Mouse (Mus musculus) embryo, embryonic 10.5 days (tissue): ENCODE data around the gene Fads3.

Experiments used
- DNase-seq: peaks from one replicate; pipeline ENCODE4 v3.0.0-alpha.2; 2015; ENCODE audit warnings: low spot score

The Fads3 gene

GRCm38 (mm10) chr19:10021981-10022380, 19.4 kb upstream of the Fads3 start:
- no peak for DNase-seq

DNA sequence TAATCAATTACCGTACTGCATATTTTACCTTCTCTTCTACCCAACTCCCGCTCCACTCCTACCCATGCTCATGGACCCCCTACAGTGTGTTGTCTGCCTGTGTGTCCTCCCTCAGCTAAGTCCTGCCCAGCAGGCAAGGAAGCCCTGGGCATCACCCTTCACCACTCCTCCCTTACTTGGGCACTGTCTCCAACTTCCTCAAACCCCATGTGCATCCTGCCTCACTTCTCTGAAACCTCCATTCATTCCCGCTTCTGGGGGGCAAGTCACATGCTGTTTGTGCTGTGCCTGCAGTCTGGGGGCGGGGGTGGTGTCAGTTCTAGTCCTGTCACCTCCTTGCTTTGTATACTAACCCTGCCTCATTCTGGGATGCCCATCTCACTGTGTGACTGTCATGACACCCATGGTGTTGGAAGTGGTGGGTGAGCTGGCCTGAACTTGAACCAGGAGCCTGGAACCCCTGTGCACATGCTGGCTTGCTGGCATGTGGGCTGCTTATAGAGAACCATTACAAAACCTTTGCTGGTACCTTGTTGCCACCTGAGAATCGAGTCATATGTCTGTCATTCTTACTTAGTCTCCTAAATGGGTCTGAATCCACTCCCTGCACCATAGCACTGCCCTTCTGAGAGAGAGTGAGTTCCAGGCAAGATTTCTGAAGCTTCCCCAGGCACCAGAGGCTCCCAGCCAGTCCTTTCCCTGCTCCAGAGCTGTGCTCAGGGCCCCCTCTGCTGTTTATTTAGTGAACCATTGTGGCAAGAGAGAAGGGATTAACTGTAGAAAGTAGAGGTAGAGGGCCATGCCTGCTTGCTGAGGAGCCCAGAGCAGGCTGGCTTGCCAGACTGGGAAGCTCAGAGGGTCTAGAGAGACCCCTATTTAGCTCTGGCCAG, 18.7 kb upstream of the Fads3 start:
- peak; percentile 65 for DNase-seq

DNA sequence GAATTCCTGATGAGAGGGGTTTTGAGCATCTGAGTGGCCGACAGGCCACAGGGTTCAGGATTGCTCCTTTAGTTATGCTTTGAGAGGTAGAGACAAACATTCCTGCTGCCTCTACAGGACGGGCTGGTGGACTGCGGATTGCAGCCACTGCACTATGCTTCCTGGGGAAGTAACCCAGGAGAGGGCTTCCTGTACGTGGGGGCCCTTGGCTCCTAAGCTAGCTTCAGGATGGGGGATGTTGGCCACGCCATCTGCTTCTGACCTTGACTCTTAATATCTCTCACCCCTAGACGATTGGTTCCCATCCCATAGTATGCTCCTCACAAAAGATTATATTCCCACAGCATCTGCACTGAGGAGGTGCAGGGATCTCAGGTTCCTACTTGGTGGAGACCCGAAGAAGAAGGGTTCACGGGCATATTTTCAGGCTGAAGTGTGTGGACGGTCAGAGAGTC, 18.0 kb upstream of the Fads3 start:
- no peak for DNase-seq

DNA sequence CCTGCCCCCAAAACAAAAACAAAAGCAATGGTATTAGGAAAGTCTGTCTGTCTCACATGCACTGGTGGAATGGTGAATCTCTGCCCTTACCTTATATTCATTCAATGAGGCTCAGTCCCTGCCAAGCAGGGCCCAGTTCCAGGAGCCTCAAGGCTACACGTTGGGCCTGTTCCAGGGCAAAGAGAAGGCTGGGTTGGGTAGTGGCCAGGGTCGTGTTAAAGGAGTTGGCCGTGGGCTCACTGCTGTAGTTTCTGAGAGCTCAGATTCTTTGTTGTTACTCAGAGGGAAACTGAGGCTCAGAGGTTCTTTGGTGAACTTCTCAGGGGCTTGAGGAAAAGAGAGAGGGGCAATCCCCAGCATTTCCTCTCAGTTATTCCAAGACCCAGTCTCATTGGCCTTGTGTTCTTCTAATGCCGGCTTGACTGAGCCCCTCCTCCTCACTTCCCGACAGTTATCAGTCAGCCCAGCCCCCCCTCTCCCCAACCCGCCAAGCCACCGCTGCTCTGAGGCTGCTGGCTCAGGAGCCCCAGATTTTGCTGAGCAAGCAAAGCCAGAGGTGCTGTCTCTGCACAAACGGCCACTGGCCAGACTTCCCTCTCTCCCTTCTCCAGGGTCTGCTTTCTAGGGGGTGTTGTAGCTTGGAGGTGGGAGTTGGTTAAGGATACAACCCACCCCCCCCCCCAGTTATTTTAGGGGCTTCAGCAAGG, 16.0 kb upstream of the Fads3 start:
- peak; percentile 63 for DNase-seq

- no peak for DNase-seq
Observed at GRCm38 (mm10) chr19:10029746-10030145, 11.6 kb upstream of the Fads3 start.

DNA sequence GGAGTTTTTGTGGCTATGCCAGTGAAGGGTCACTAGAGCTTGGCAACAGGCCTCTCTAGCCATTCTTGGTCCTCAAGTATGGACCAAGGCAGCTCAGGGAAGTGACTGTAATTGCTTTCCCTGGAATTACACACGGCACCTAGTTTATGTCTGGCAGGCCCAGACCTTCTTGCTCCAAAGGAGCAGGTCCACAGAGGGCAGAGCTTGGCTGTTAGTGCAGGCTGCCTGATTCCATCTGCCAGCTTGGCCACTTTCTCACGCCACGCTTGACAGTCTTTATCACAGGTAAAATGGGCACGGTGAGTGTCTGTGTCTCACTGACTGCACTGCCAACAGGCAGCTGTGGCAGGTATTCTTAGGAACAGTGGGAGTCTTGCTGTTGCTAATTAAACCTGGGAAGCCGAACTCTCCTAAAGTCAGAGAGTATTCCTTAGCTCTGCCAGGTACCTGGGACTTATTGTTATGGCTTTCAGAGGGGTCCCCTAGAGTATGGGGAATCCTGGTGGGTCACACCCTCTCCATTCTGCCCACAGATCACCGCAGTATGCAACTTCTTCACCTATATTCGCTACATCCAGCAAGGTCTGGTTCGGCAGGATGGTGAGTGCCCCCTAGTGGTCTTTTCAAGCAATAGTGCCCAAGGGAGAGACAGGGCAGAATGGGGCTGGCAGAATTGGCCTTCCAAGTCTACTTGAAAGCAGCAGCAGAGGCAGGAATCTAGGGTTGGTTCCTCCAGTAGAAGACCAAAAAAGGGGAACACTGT, 8.0 kb upstream of the Fads3 start:
- DNase-seq = peak; percentile 85

- DNase-seq = no peak
Observed at GRCm38 (mm10) chr19:10034356-10034755, 7.0 kb upstream of the Fads3 start.

DNA sequence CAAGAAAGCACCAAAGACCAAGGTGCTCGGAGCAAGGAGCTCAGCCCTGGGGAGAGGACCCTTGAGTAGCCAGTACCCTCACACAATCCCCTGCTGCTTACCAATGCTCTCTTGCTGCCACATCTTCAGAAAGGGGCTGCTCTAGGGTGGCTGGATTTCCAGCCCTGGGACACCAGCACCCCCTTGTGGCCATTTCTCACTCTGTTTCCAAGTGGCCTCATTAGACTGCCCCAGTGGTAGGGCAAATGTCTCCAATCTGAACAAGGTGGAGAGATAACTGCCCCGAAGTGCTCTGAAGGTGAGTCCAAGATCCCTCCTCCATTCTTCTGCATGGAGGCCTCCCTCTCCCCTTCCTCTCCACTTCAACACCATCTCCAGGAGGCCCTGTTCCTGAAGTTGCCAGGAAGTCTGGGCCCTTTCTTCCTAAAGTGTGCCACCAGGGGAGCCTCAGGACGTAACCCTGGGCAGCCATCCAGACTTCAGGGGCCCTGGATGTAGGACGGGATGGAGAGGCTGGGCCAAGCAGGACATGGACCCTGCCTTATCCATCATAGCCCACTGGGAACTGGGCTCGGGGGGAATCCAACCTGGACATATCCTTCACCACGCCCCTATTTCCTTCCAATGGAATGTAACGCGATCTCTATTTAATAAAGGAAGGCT, 6.5 kb upstream of the Fads3 start:
- DNase-seq = peak; percentile 89

- DNase-seq = no peak
Observed at GRCm38 (mm10) chr19:10037534-10037933, 3.8 kb upstream of the Fads3 start.

DNA sequence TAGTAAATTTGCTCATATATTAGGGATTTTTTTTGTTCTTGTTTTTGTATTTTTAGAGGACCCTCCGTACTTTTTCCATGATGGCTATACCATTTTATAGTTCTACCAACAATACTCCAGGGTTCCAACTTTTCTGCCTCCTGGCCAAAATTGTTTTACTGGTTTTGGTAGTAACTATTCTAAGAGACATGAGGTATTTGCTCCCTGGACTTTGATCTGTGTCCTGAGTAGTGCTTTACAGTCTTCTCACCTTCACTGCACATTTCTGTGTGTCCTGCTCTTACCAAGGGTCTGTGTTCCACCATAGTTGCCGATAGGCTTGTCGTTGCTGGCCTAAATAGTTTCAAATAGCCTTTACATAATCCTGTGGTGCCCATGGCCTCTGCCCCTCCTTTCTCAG, 3.0 kb upstream of the Fads3 start:
- DNase-seq = no peak

DNA sequence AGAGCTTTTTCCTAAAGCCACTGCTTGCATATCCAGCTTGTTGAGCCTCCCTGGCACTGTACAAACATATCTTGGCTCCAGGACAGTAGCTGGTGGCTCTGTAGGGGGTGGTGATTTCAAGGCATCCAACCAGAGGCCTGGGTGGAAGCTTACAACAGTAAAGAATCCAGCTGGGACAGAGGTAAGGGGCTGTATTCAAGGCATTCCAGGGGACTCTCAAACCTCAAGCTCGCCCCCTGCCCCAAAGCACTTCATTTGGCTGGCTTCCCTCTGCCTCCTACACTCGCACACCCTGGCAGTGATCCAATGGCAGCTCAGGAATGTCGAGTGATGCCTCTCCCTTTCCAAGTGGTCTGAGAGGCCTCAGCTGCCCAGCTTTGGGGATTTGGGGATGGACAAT, 2.5 kb upstream of the Fads3 start:
- DNase-seq = no peak

GRCm38 (mm10) chr19:10039615-10040014, 1.8 kb upstream of the Fads3 start:
- no peak for DNase-seq

- DNase-seq = no peak
Observed at GRCm38 (mm10) chr19:10040866-10041387, 442 bp upstream of the Fads3 start.

DNA sequence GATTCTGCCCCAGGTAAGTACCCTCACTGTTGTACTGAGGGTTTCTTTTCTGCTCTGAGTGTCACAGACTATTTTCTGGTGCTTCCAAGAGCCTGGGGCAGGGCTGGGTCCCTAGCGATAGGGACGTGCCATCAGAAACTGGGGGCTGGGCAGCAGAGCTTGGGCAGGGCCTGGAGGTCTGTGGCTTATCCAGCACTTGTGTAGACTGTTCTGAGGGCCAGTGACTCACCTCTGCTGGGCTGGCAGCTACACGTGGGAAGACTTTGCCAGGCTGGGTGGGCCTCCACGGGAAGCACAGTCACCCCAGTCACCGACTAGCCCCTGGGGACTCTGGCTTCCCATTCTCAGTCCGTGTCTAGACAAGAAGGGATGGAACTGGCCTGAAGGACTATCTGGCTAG, 863 bp downstream of the Fads3 start:
- DNase-seq = no peak

DNA sequence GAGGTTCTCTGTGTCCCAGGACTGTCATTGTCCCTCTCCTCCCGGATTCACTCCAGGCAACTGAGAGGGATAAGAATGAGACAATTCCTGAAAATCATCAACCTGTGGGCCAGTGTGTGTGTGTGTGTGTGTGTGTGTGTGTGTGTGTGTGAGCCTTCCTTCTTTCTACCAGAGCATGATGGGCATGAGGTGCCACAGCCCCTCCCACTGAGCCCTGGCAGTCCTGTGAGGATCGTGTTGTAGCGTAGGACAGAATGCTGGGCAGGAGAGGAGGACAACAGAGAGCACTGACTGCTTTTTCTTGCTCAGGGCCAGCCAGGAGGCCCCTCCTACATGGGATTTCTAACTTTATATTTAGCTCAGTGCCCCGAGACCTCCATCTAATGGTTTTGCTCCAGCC, 1.4 kb downstream of the Fads3 start:
- no peak for DNase-seq

DNA sequence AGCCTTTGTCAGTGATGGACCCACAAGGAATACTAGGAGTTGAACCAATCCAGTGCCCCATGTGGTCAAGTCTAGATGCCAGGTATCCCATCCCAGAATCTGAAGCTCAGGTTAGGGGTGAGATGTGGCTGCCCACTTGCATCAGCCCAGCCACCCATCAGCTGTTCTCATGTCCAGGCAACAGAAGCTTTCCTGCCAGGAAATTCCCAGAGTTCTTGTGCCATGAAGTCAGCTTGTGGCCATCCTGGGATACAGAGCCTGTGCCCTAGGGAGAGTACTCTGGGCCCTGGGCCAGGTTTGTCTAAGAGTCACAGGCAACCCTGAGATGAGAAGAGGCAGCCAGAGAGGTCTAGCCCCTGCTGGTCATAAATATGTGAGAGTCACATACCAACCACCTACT, 2.3 kb downstream of the Fads3 start:
- DNase-seq = no peak

- no peak for DNase-seq
Observed at GRCm38 (mm10) chr19:10045707-10046106, 4.3 kb downstream of the Fads3 start.

- DNase-seq = no peak
Observed at GRCm38 (mm10) chr19:10046346-10046745, 5.0 kb downstream of the Fads3 start.

GRCm38 (mm10) chr19:10046983-10047382, 5.6 kb downstream of the Fads3 start:
- no peak for DNase-seq

DNA sequence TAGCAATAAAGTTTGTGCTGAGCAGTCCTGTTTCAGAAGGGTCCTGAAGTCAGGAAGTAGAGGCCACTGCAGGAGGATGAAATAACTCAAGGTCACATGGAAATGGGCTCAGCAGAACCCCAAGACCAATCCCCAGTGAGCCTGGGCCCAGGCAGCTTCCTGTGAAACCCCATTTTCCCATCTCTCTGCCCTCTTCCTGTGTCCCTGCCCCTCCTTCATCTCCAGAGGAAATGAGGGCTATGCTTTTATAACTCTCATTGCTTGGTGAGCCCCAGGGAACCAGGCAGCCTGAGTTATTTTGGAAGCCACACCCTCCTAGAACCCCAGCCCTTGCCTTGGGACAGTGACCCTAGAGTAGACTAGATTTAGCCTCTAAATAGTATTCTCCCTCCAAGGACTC, 8.2 kb downstream of the Fads3 start:
- DNase-seq = no peak

DNA sequence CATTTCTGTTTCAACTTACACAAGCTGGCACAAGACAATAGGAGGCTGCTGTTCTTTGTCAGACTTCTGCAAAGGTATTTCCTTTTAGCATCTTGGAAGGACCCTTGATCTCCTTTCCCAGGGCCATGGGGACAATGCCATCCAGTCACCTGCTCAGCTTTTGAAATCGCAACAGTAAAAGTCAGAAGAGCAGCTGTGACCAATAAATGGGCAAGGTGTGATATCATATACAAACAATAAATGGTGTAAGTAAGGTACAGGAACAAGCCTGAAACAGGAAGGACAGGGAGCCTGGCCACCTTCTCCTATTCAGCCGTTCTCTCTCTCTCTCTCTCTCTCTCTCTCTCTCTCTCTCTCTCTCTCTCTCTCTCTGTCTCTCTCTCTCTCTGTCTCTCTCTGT, 9.1 kb downstream of the Fads3 start:
- DNase-seq = no peak

GRCm38 (mm10) chr19:10052698-10053097, 11.3 kb downstream of the Fads3 start:
- no peak for DNase-seq
